In genomic region chr2:3512552-3513454, GRCm38 (mm10) we compare ENCODE assay signal across 8 mouse cellular contexts. TPM values are rescaled to one million over a fixed set of nuclear protein-coding genes. Genes with fewer than 3 reads are reported as not detected.
DNase-seq lines count a peak whose midpoint lies in the region; ATAC-seq and TF ChIP-seq lines count a peak whose summit lies in the region.

Gene Gm45902, minus strand, starts transcription at chr2:3512790.
Gene Hspa14, minus strand, starts transcription at chr2:3512814.
Gene Cdnf, plus strand, starts transcription at chr2:3513030.

- peak within 1 kb of the TSS; percentile 86 for H3K27ac ChIP-seq in forebrain, embryonic 16.5 days (ENCODE audit: low read length)
- peak within 1 kb of the TSS; percentile 97 for H3K27ac ChIP-seq in layer of hippocampus, adult 2 months
- peak within 1 kb of the TSS; percentile 87 for H3K27ac ChIP-seq in lung, embryonic 14.5 days (ENCODE audit: low read depth)
- H3K27ac ChIP-seq in olfactory bulb, adult 2 months (ENCODE audit: insufficient read depth, low read depth, low read length), result peak within 1 kb of the TSS; percentile 93
- H3K27ac ChIP-seq in thymus, adult 2 months (ENCODE audit: control insufficient read depth, insufficient read depth, low read length), result peak within 1 kb of the TSS; percentile 64

- H3K36me3 ChIP-seq in G1E (replicated peaks), result peaks cover 36% of the 10 kb centered on the region
- peaks cover 16% of the 10 kb centered on the region for H3K36me3 ChIP-seq in forebrain, embryonic 16.5 days (ENCODE audit: control insufficient read depth, insufficient read depth)
- peaks cover 32% of the 10 kb centered on the region for H3K36me3 ChIP-seq in lung, embryonic 14.5 days (ENCODE audit: insufficient read depth)
- H3K36me3 ChIP-seq in thymus, adult 2 months (ENCODE audit: control insufficient read depth, insufficient read depth, low read length), result peaks cover 16% of the 10 kb centered on the region

- under 1% methylated on average over 60 of the region's 60 CpGs for WGBS in forebrain, embryonic 16.5 days
- under 1% methylated on average over 60 of the region's 60 CpGs for WGBS in lung, embryonic 14.5 days
- under 1% methylated on average over 60 of the region's 60 CpGs for WGBS in olfactory bulb, adult 2 months
- under 1% methylated on average over 60 of the region's 60 CpGs for WGBS in thymus, adult 2 months

- peak within 1 kb of the TSS; percentile 87 for H3K9ac ChIP-seq in forebrain, embryonic 16.5 days (replicated peaks; ENCODE audit: low read depth, low read length)
- peak within 1 kb of the TSS; percentile 90 for H3K9ac ChIP-seq in lung, embryonic 14.5 days

- peak within 1 kb of the TSS; percentile 94 for H3K4me2 ChIP-seq in forebrain, embryonic 16.5 days (ENCODE audit: low read length)
- H3K4me2 ChIP-seq in lung, embryonic 14.5 days, result peak within 1 kb of the TSS; percentile 88

- H3K4me3 ChIP-seq in G1E (ENCODE audit: low read depth, low read length), result peak within 1 kb of the TSS; percentile 88
- H3K4me3 ChIP-seq in forebrain, embryonic 16.5 days (replicated peaks; ENCODE audit: low read length), result peak within 1 kb of the TSS; percentile 93
- peak within 1 kb of the TSS; percentile 58 for H3K4me3 ChIP-seq in layer of hippocampus, adult 2 months
- peak within 1 kb of the TSS; percentile 85 for H3K4me3 ChIP-seq in lung, embryonic 14.5 days (ENCODE audit: low read depth, low read length)
- H3K4me3 ChIP-seq in olfactory bulb, adult 2 months (ENCODE audit: insufficient read depth, low read depth, low read length), result peak within 1 kb of the TSS; percentile 93
- peak within 1 kb of the TSS; percentile 72 for H3K4me3 ChIP-seq in thymus, adult 2 months (ENCODE audit: control insufficient read depth, insufficient read depth, low read length)

- DNase-seq in G1E (ENCODE audit: low spot score), result peak; percentile 97
- DNase-seq in cerebellum, adult 18-20 months, result peak; percentile 94 to 97
- peak; percentile 92 to 95 for DNase-seq in heart, postnatal 36 days
- peak; percentile 93 to 98 for DNase-seq in layer of hippocampus, adult 2 months (ENCODE audit: low spot score in 2 of 2)
- peak; percentile 99 for DNase-seq in lung, embryonic 14.5 days
- peak; percentile 95 for DNase-seq in thymus, adult 2 months

- H3K9me3 ChIP-seq in G1E (replicated peaks), result no peaks in the 10 kb centered on the region
- no peaks in the 10 kb centered on the region for H3K9me3 ChIP-seq in forebrain, embryonic 16.5 days (ENCODE audit: control insufficient read depth, low read length)
- H3K9me3 ChIP-seq in lung, embryonic 14.5 days (ENCODE audit: low read depth, low read length), result no peaks in the 10 kb centered on the region

- no peak for TF ChIP-seq CTCF in G1E (IDR thresholded peaks at IDR 0.05; ENCODE audit: low read depth, low read length)
- no peak for TF ChIP-seq CTCF in layer of hippocampus, adult 2 months (conservative IDR thresholded peaks at IDR 0.05)
- TF ChIP-seq CTCF in lung, embryonic 14.5 days (IDR thresholded peaks at IDR 0.05; ENCODE audit: low read depth), result peak; percentile 22; the same call in 1 of the 2 replicates
- TF ChIP-seq CTCF in olfactory bulb, adult 2 months (IDR thresholded peaks at IDR 0.05; ENCODE audit: insufficient read depth, low read depth, low read length), result no peak
- no peak; the same call in none of the 2 replicates for TF ChIP-seq CTCF in thymus, adult 2 months (IDR thresholded peaks at IDR 0.05; ENCODE audit: borderline replicate concordance, control insufficient read depth, extremely low read depth, insufficient read depth, low read length, poor library complexity)

- TF ChIP-seq POLR2A in olfactory bulb, adult 2 months (IDR thresholded peaks at IDR 0.05; ENCODE audit: insufficient read depth, low read depth, low read length), result peak; percentile 51
- TF ChIP-seq POLR2A in thymus, adult 2 months (IDR thresholded peaks at IDR 0.05; ENCODE audit: control insufficient read depth, extremely low read depth, insufficient read depth, low read length, poor library complexity), result peak; percentile 93

- intact Hi-C loops in heart, postnatal 36 days (cut with DNase I), result loop anchor here (1.0 to 5.0 kb wide), 3 partner anchors 37 to 181 kb away; partner anchors contain the start of genes Dclre1c, Meig1 and Rpp38

- H3K27me3 ChIP-seq in G1E (ENCODE audit: insufficient read depth, low read length), result no peaks in the 10 kb centered on the region
- H3K27me3 ChIP-seq in forebrain, embryonic 16.5 days (replicated peaks; ENCODE audit: control insufficient read depth, insufficient read depth, low read length), result no peaks in the 10 kb centered on the region
- no peaks in the 10 kb centered on the region for H3K27me3 ChIP-seq in lung, embryonic 14.5 days (ENCODE audit: insufficient read depth, low read length)
- H3K27me3 ChIP-seq in thymus, adult 2 months (ENCODE audit: control insufficient read depth, insufficient read depth, low read length), result no peaks in the 10 kb centered on the region

- H3K4me1 ChIP-seq in G1E (ENCODE audit: insufficient read depth, low read depth, low read length), result peaks cover 26% of the 10 kb centered on the region
- H3K4me1 ChIP-seq in forebrain, embryonic 16.5 days (replicated peaks; ENCODE audit: control insufficient read depth, insufficient read depth, low read length), result peaks cover 16% of the 10 kb centered on the region
- H3K4me1 ChIP-seq in lung, embryonic 14.5 days (ENCODE audit: insufficient read depth), result no peaks in the 10 kb centered on the region
- H3K4me1 ChIP-seq in olfactory bulb, adult 2 months (ENCODE audit: control insufficient read depth, insufficient read depth, low read length), result peaks cover 6% of the 10 kb centered on the region; the same call in 1 of the 2 replicates
- no peaks in the 10 kb centered on the region; the same call in 1 of the 2 replicates for H3K4me1 ChIP-seq in thymus, adult 2 months (replicated peaks; ENCODE audit: control insufficient read depth, insufficient read depth, low read length)

- ATAC-seq in G1E (ENCODE audit: extremely low read depth, insufficient number of reproducible peaks, low FRiP score, poor library complexity, severe bottlenecking), result peak; percentile 96
- ATAC-seq in forebrain, embryonic 16.5 days, result peak; percentile 100
- peak; percentile 99 for ATAC-seq in lung, embryonic 14.5 days (ENCODE audit: insufficient read depth)

RNA-seq across cellular contexts. Expression of gene Gm45902, which starts in this region (rescaled TPM):
- total RNA-seq in G1E (2014; fragmentation: Nextera tagmentation) (9.4 and 9.6 TPM in 2 replicates), G1E (2017) (13.6 and 14.4 TPM in 2 replicates)
- polyA plus RNA-seq in G1E (2012), result 2.0 and 2.5 TPM in 2 replicates
- polyA plus RNA-seq in forebrain, embryonic 16.5 days (2015; fragmentation: Nextera tagmentation; extraction: Ambion mirVana), result 8.8 and 9.5 TPM in 2 replicates
- 1 to 10 TPM in 1 of 2 experiments, under 1 TPM in 1; 0.87 to 1.3 TPM for total RNA-seq in heart, postnatal 36 days (2021)
- total RNA-seq in layer of hippocampus, adult 2 months (2021), result 1 to 10 TPM; 4.8 to 6.2 TPM
- polyA plus RNA-seq in lung, embryonic 14.5 days (2014; fragmentation: Nextera tagmentation; extraction: Ambion mirVana), result 7.1 and 7.5 TPM in 2 replicates
- polyA plus RNA-seq in olfactory bulb, adult 2 months (2012; ENCODE audit: insufficient read depth, insufficient read length, low replicate concordance, missing spikeins), result not detected in 2 replicates
- polyA plus RNA-seq in thymus, adult 2 months (2012; rRNA removed), result 6.0 and 6.1 TPM in 2 replicates

RNA-seq across cellular contexts. Expression of gene Hspa14, which starts in this region (rescaled TPM):
- total RNA-seq in G1E (2014; fragmentation: Nextera tagmentation) (76.4 TPM in 2 replicates), G1E (2017) (212 and 220 TPM in 2 replicates)
- 7.4 and 10.6 TPM in 2 replicates for polyA plus RNA-seq in G1E (2012)
- 85.8 and 88.3 TPM in 2 replicates for polyA plus RNA-seq in forebrain, embryonic 16.5 days (2015; fragmentation: Nextera tagmentation; extraction: Ambion mirVana)
- total RNA-seq in heart, postnatal 36 days (2021), result 10 to 100 TPM; 22.9 to 24.8 TPM
- total RNA-seq in layer of hippocampus, adult 2 months (2021), result 10 to 100 TPM; 54.2 to 58.8 TPM
- polyA plus RNA-seq in lung, embryonic 14.5 days (2014; fragmentation: Nextera tagmentation; extraction: Ambion mirVana), result 128 TPM in 2 replicates
- polyA plus RNA-seq in olfactory bulb, adult 2 months (2012; ENCODE audit: insufficient read depth, insufficient read length, low replicate concordance, missing spikeins), result not detected in 2 replicates
- polyA plus RNA-seq in thymus, adult 2 months (2012; rRNA removed), result 68.0 and 69.0 TPM in 2 replicates

RNA-seq across cellular contexts. Expression of gene Cdnf, which starts in this region (rescaled TPM):
- total RNA-seq in G1E (2014; fragmentation: Nextera tagmentation), result 1.3 and 1.6 TPM in 2 replicates
- 0.29 and 0.49 TPM in 2 replicates for total RNA-seq in G1E (2017)
- 0.07 and 0.17 TPM in 2 replicates for polyA plus RNA-seq in G1E (2012)
- polyA plus RNA-seq in forebrain, embryonic 16.5 days (2015; fragmentation: Nextera tagmentation; extraction: Ambion mirVana), result 0.30 and 0.57 TPM in 2 replicates
- 10 to 100 TPM; 27.6 to 28.1 TPM for total RNA-seq in heart, postnatal 36 days (2021)
- under 1 TPM; 0.59 to 0.61 TPM for total RNA-seq in layer of hippocampus, adult 2 months (2021)
- polyA plus RNA-seq in lung, embryonic 14.5 days (2014; fragmentation: Nextera tagmentation; extraction: Ambion mirVana), result 0.33 TPM in 1 of 2 replicates, not detected in the other
- polyA plus RNA-seq in olfactory bulb, adult 2 months (2012; ENCODE audit: insufficient read depth, insufficient read length, low replicate concordance, missing spikeins), result not detected in 2 replicates
- 0.17 and 0.43 TPM in 2 replicates for polyA plus RNA-seq in thymus, adult 2 months (2012; rRNA removed)

Comparison
In these comparisons a context has a peak if more than half of its experiments do, and no peak if none do; other contexts are left out.
1. Peak in every context shown above with its lines: DNase-seq, ATAC-seq, H3K4me3 ChIP-seq and H3K27ac ChIP-seq.
2. RNA of gene Cdnf (total RNA-seq): 27.6 to 28.1 TPM in heart, postnatal 36 days; 0.29 to 1.6 TPM in G1E and 0.59 to 0.61 TPM in layer of hippocampus, adult 2 months; every median in the first group is over 10 times any median in the second.